Mouse (Mus musculus): Measurements from ENCODE around the gene Gga2.

DNA sequence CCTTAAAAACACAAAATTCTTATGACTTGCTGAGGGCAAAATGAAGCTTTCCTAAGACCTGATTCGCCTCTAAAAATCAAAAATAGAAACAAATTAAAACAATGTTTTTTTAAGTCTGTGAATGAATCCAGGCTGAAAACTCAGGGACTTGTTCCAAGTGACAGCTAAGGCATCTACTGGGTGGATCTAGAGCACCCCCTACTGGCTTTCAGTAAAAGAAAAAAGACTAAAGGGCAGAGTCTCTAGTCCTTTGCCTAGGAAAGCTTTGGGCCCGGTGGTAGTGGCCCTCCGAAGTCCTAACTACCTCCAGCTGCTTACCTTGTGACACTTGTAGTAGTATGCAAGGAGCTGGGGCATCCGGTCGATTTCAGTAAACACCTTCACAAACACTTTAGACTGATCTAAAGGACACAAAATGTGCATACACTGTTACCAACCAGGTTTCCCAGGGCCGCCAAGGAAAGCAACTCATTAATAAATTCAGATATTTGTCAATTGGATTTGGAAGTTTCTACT, 57.1 kb downstream of the Gga2 start:
- TF ChIP-seq CTCF (IDR thresholded peaks at IDR 0.05; ENCODE audit: low read depth) (peak; percentile 60), EP300 (IDR thresholded peaks at IDR 0.05; ENCODE audit: low read depth) (no peak)

Data from liver, postnatal 0 days (tissue).